Mouse (Mus musculus) cerebellum, adult 9-10 months (tissue): Measurements from ENCODE around the gene Pex26.

Experiments used
- DNase-seq: peaks from one replicate; pipeline ENCODE4 v3.0.0; 2022

The Pex26 gene

GRCm38 (mm10) chr6:121243161-121243560 lies 59.7 kb downstream of the Pex26 start:
- no peak for DNase-seq

DNA sequence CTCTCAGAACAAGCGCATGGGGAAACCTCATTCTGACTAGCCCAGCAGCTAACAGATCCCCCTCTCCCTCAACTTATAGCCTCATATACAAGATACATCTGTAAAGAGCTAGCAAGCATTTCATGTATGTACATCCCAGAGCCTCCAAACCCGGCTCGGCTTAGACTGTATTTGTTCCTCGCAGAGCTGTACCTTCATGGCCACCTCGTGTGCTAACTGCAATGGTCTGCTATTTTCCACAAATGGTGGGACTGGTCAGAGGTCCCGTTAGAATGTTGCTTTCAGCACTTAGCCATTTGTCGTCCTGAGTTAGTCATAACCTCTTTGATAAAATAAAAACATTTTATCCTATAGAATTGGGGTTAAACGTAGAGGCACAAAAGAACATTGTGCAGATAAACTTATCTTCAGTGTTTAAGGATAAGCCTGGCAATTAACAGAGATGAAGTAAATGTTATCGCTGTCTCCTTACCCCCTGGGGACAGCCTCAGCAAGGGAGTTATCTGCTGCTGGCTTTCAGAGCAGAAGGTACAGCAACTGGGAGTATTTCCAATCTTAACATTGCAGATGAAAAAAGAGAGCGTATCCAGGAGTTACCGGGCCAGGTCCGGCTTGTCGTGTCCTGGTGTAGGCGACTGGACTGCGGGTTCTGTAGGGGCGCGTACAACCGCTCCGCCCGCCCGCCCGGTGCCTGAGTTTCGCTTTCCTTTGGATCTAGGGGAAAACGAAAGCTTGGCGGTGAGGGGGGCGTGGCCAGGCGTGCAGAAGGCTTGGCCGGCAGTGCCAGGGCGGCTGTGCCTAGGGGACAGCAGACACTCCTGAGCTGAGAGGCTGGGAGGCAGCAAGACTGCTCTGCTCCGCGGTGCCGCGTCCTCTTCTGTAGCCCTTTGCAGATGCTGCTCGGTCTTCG lies 61.9 kb downstream of the Pex26 start, which contains the start of gene Usp18:
TSS of gene Usp18 (plus strand) at position 780 of the 910 bp plus-strand sequence.
- DNase-seq = peak; percentile 40

GRCm38 (mm10) chr6:121246037-121246361 lies 62.5 kb downstream of the Pex26 start:
- DNase-seq = no peak
